Mouse (Mus musculus): Measurements from ENCODE around the gene Fance.

DNA sequence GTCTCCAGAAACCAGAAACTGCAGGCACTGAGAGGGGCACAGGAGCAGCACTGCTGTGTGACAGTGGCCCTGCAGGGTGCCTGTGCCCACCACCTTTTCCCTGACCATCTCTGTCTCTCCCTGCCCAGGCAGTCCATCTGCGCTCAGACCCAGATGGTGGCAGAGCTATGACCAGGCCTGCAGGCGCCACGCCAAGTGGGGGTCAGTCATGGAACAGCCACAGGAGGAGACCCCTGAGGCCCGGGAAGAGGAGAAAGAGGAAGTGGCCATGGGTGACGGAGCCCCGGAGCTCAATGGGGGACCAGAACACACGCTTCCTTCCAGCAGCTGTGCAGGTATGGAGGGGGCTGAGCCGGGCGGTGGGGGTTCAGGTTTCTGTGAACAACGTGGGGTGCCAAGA is 27.2 kb upstream of the Fance start:
- TF ChIP-seq POLR2A (IDR thresholded peaks at IDR 0.05; ENCODE audit: extremely low read depth, insufficient read depth, low read length): no peak
- no peak for TF ChIP-seq CTCF (IDR thresholded peaks at IDR 0.05; ENCODE audit: extremely low read depth, insufficient read depth, low read length)
